Mouse (Mus musculus): ENCODE results near the gene Sult1a1.

- TF ChIP-seq TAL1 (IDR thresholded peaks at IDR 0.05; ENCODE audit: low read length) (no peak), GATA1 (IDR thresholded peaks at IDR 0.05; ENCODE audit: low read length) (no peak)
Measured at GRCm38 (mm10) chr7:126648486-126648885, 27.7 kb downstream of the Sult1a1 start.

Data from erythroblast, embryonic 14.5 days (primary cell).